Comparison of ENCODE assay signal across 16 mouse cellular contexts in genomic region chr5:146916273-146916672, GRCm38 (mm10). TPM values are rescaled to one million over a fixed set of nuclear protein-coding genes. Genes with fewer than 3 reads are reported as not detected.
DNase-seq lines count a peak whose midpoint lies in the region; ATAC-seq and TF ChIP-seq lines count a peak whose summit lies in the region.
"Had no signal": no experiment of that assay in that cellular context is flagged by ENCODE, and none has a peak within 500 bp of the region (broad histone marks: within the 10 kb centered on the region; RNA-seq: fewer than 3 reads in every experiment).

No protein-coding gene starts in this region.

- H3K4me2 ChIP-seq in hindbrain, postnatal 0 days (ENCODE audit: low read depth, low read length) = no peak overlapping the region
- H3K4me2 ChIP-seq: embryonic facial prominence, embryonic 13.5 days; hindbrain, embryonic 13.5 days; midbrain, embryonic 11.5 days had no signal

- 0 out of 2 replicates have a peak, but pooled peaks have one; percentile 16 for TF ChIP-seq CTCF in hindbrain, postnatal 0 days (IDR thresholded peaks at IDR 0.05; ENCODE audit: low read depth)
- 0 out of 2 replicates have a peak, but pooled peaks have one; percentile 10 for TF ChIP-seq CTCF in lung, adult 2 months (IDR thresholded peaks at IDR 0.05; ENCODE audit: insufficient read depth, low read length)
- TF ChIP-seq CTCF in ES-Bruce4 (IDR thresholded peaks at IDR 0.05; ENCODE audit: low read depth, low read length) = peak; percentile 68

- no peak overlapping the region for H3K27ac ChIP-seq in hindbrain, postnatal 0 days
- H3K27ac ChIP-seq in hindbrain, embryonic 10.5 days = no peak overlapping the region
- H3K27ac ChIP-seq in ES-Bruce4 (ENCODE audit: insufficient read depth, low read length) = peak overlapping the region; percentile 48; the same call in 1 of the 2 replicates
- H3K27ac ChIP-seq: embryonic facial prominence, embryonic 13.5 days; hindbrain, embryonic 13.5 days had no signal

- H3K9me3 ChIP-seq in hindbrain, postnatal 0 days (ENCODE audit: low read length) = no peaks in the 10 kb centered on the region
- H3K9me3 ChIP-seq in hindbrain, embryonic 10.5 days = no peaks in the 10 kb centered on the region
- no peaks in the 10 kb centered on the region for H3K9me3 ChIP-seq in ES-Bruce4 (replicated peaks; ENCODE audit: control insufficient read depth, insufficient read depth, low read length, poor library complexity, severe bottlenecking)
- H3K9me3 ChIP-seq: embryonic facial prominence, embryonic 13.5 days; hindbrain, embryonic 13.5 days had no signal

- no peak for DNase-seq in hindbrain, postnatal 0 days (ENCODE audit: low spot score)
- no peak for DNase-seq in hindbrain, embryonic 10.5 days (ENCODE audit: low spot score)
- DNase-seq in lung, adult 2 months = no peak
- DNase-seq in lung, postnatal 4 days = no peak
- DNase-seq in neural tube, embryonic 10.5 days (ENCODE audit: extremely low spot score, low spot score) = no peak
- DNase-seq: adrenal gland, adult 2 months; cerebellum, adult 2 months; kidney, adult 18-20 months; lung, postnatal 36 days; spleen, adult 18-20 months had no signal

- H3K4me3 ChIP-seq in hindbrain, postnatal 0 days (ENCODE audit: low read length) = no peak overlapping the region
- no peak overlapping the region for H3K4me3 ChIP-seq in hindbrain, embryonic 10.5 days
- no peak overlapping the region for H3K4me3 ChIP-seq in lung, adult 2 months (replicated peaks; ENCODE audit: extremely low read depth, low read depth, low read length)
- H3K4me3 ChIP-seq in ES-Bruce4 (ENCODE audit: low read depth, low read length) = no peak overlapping the region
- H3K4me3 ChIP-seq: embryonic facial prominence, embryonic 13.5 days; hindbrain, embryonic 13.5 days had no signal

- no peaks in the 10 kb centered on the region for H3K27me3 ChIP-seq in hindbrain, postnatal 0 days (ENCODE audit: insufficient read depth, low read length)
- H3K27me3 ChIP-seq in hindbrain, embryonic 10.5 days (ENCODE audit: insufficient read depth, poor library complexity, severe bottlenecking) = peaks cover 29% of the 10 kb centered on the region
- no peaks in the 10 kb centered on the region for H3K27me3 ChIP-seq in ES-Bruce4 (ENCODE audit: control insufficient read depth, insufficient read depth, low read length, poor library complexity, severe bottlenecking)

- no peaks in the 10 kb centered on the region for H3K4me1 ChIP-seq in hindbrain, postnatal 0 days (ENCODE audit: insufficient read depth, low read length)
- peaks cover 22% of the 10 kb centered on the region for H3K4me1 ChIP-seq in hindbrain, embryonic 10.5 days (replicated peaks)
- H3K4me1 ChIP-seq in lung, adult 2 months (ENCODE audit: control insufficient read depth, insufficient read depth, low read length) = no peaks in the 10 kb centered on the region
- peaks cover 14% of the 10 kb centered on the region for H3K4me1 ChIP-seq in ES-Bruce4 (ENCODE audit: control insufficient read depth, insufficient read depth, low read length)

- no peak for TF ChIP-seq EP300 in ES-Bruce4 (IDR thresholded peaks at IDR 0.05; ENCODE audit: insufficient read depth, low read depth, low read length)

- no peak overlapping the region for H3K9ac ChIP-seq in hindbrain, postnatal 0 days (replicated peaks; ENCODE audit: low read length)
- peak overlapping the region; percentile 55 for H3K9ac ChIP-seq in ES-Bruce4 (ENCODE audit: low read depth, poor library complexity, severe bottlenecking)
- H3K9ac ChIP-seq: embryonic facial prominence, embryonic 13.5 days; hindbrain, embryonic 13.5 days had no signal

- WGBS in hindbrain, postnatal 0 days = 70% methylated on average over 8 of the region's 8 CpGs
- WGBS in hindbrain, embryonic 10.5 days = 68% methylated on average over 8 of the region's 8 CpGs
- WGBS in lung, adult 2 months = 67% methylated on average over 8 of the region's 8 CpGs

- H3K36me3 ChIP-seq in hindbrain, postnatal 0 days (ENCODE audit: insufficient read depth, low read length) = no peaks in the 10 kb centered on the region
- no peaks in the 10 kb centered on the region for H3K36me3 ChIP-seq in hindbrain, embryonic 10.5 days
- H3K36me3 ChIP-seq in ES-Bruce4 (ENCODE audit: control insufficient read depth, insufficient read depth, low read length, poor library complexity, severe bottlenecking) = no peaks in the 10 kb centered on the region
- H3K36me3 ChIP-seq: embryonic facial prominence, embryonic 13.5 days; hindbrain, embryonic 13.5 days had no signal

- no peak for ATAC-seq in hindbrain, postnatal 0 days
- 0 out of 2 replicates have a peak, but pooled peaks have one; percentile 23 for ATAC-seq in granulocyte monocyte progenitor cell, adult 5-6 weeks (replicated peaks; ENCODE audit: poor library complexity, severe bottlenecking)
- ATAC-seq in CD4-positive, CD25-positive, alpha-beta regulatory T cell, adult 4 months = no peak

- no peak for TF ChIP-seq POLR2A in lung, adult 2 months (IDR thresholded peaks at IDR 0.05; ENCODE audit: borderline replicate concordance, extremely low read depth, low read depth, low read length)
- no peak for TF ChIP-seq POLR2A in ES-Bruce4 (IDR thresholded peaks at IDR 0.05; ENCODE audit: insufficient read depth, low read length)

RNA-seq across cellular contexts. Expression of gene Gtf3a, which starts 32.2 kb away (rescaled TPM):
- total RNA-seq in hindbrain, postnatal 0 days (2014; rRNA removed) = 53.3 and 71.5 TPM in 2 replicates
- 94.0 and 96.6 TPM in 2 replicates for polyA plus RNA-seq in hindbrain, postnatal 0 days (2015; fragmentation: Nextera tagmentation; extraction: Ambion mirVana)
- polyA plus RNA-seq in hindbrain, embryonic 10.5 days (2016; fragmentation: Nextera tagmentation; extraction: Ambion mirVana) = 115 and 118 TPM in 2 replicates
- polyA plus RNA-seq in lung, adult 2 months (2012; rRNA removed) = 35.2 and 52.8 TPM in 2 replicates
- 75.9 and 80.6 TPM in 2 replicates for polyA plus RNA-seq in ES-Bruce4 (2011; ENCODE audit: insufficient read depth, insufficient read length, low read depth, missing spikeins)
- total RNA-seq in granulocyte monocyte progenitor cell, adult 5-6 weeks (2014; fragmentation: Nextera tagmentation) = 85.0 and 114 TPM in 2 replicates
- total RNA-seq in granulocyte monocyte progenitor cell, adult 5-6 weeks (2017) = 126 and 134 TPM in 2 replicates
- polyA plus RNA-seq in CD4-positive, CD25-positive, alpha-beta regulatory T cell, adult 4 months (2017; shearing (Covaris generic)) = 10 to 100 TPM; 26.2 to 30.5 TPM

RNA-seq across cellular contexts. Expression of gene Mtif3, which starts 47.3 kb away (rescaled TPM):
- 9.9 and 11.7 TPM in 2 replicates for total RNA-seq in hindbrain, postnatal 0 days (2014; rRNA removed)
- 20.3 and 21.1 TPM in 2 replicates for polyA plus RNA-seq in hindbrain, postnatal 0 days (2015; fragmentation: Nextera tagmentation; extraction: Ambion mirVana)
- polyA plus RNA-seq in hindbrain, embryonic 10.5 days (2016; fragmentation: Nextera tagmentation; extraction: Ambion mirVana) = 19.0 and 23.9 TPM in 2 replicates
- 7.8 and 8.6 TPM in 2 replicates for polyA plus RNA-seq in lung, adult 2 months (2012; rRNA removed)
- polyA plus RNA-seq in ES-Bruce4 (2011; ENCODE audit: insufficient read depth, insufficient read length, low read depth, missing spikeins) = 14.7 and 16.5 TPM in 2 replicates
- 9.5 and 11.8 TPM in 2 replicates for total RNA-seq in granulocyte monocyte progenitor cell, adult 5-6 weeks (2014; fragmentation: Nextera tagmentation)
- total RNA-seq in granulocyte monocyte progenitor cell, adult 5-6 weeks (2017) = 24.9 and 27.5 TPM in 2 replicates
- polyA plus RNA-seq in CD4-positive, CD25-positive, alpha-beta regulatory T cell, adult 4 months (2017; shearing (Covaris generic)) = 10 to 100 TPM; 49.1 to 52.4 TPM

Comparison
In these comparisons a context has a peak if more than half of its experiments do, and no peak if none do; other contexts are left out.
1. CTCF ChIP-seq: peak in every context shown above with its lines; median percentile 68 in ES-Bruce4; 16 in hindbrain, postnatal 0 days; 10 in lung, adult 2 months.